Mouse (Mus musculus): ENCODE data around the gene Sfpq.
A peak's percentile ranks its signal among the peaks of the same experiment; 100 is the strongest.

GRCm38 (mm10) chr4:127074915-127075314, 53.8 kb downstream of the Sfpq start:
- TF ChIP-seq POLR2A (IDR thresholded peaks at IDR 0.05; ENCODE audit: extremely low read depth, insufficient read depth, low read length) (no peak), CTCF (IDR thresholded peaks at IDR 0.05; ENCODE audit: extremely low read depth, insufficient read depth, low read length) (0 out of 2 replicates have a peak, but pooled peaks have one; percentile 1)
